Mouse (Mus musculus) mature B cell (primary cell): ENCODE data around the gene Pde4c.

Experiments used
- in situ Hi-C: fragments of 300-500 bp; cut with MboI; formaldehyde crosslinking; loops from 2 replicates; pipeline ENCODE4 v1.14.3; 2019

Pde4c gene

DNA sequence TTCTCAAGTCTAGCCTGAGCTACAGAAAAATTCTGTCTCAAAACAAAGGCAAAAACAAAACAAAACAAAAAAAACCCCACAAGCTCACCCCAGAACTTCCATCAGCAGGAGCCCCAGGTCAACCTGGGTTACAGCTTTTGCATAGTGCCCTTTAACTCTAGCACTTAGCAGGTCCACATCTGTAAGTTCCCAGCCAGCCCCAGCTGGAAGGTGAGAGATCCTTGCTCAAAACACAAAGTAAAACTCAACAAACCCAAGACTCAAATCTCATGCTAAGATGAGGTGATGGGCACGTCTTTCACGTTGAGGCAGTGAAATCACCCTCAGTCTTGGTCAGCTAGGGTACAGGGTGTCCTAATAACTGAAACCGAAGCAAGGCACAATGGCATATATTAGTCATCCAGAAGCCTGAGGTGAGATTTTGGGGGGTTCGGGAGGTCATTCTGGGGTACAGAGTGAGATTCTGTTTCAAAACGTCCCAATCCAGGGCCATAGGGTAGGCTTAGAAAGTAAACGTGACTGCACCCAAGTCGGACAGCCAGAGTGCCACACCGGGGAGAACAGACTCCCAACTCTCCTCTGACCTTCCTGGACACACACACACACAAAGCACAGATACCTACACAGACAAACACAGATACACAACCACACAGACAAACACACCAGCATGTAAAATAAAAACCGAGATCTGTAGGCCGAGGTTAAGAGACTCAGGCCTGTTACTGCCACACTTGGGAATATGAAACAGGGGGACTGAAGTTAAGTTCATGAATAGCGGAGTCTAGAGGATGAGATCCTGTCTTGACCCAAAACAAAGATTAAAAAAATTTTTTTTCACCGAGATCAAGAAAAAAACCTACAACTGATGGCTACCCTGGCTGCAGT, 25.9 kb upstream of the Pde4c start:
- in situ Hi-C loops: no loop called here

- in situ Hi-C loops: no loop called here
These were observed 25.0 kb upstream of the Pde4c start, which contains the start of gene Jund for GRCm38 (mm10) chr8:70698310-70699109. TSS of gene Jund (plus strand) at chr8:70698949.

DNA sequence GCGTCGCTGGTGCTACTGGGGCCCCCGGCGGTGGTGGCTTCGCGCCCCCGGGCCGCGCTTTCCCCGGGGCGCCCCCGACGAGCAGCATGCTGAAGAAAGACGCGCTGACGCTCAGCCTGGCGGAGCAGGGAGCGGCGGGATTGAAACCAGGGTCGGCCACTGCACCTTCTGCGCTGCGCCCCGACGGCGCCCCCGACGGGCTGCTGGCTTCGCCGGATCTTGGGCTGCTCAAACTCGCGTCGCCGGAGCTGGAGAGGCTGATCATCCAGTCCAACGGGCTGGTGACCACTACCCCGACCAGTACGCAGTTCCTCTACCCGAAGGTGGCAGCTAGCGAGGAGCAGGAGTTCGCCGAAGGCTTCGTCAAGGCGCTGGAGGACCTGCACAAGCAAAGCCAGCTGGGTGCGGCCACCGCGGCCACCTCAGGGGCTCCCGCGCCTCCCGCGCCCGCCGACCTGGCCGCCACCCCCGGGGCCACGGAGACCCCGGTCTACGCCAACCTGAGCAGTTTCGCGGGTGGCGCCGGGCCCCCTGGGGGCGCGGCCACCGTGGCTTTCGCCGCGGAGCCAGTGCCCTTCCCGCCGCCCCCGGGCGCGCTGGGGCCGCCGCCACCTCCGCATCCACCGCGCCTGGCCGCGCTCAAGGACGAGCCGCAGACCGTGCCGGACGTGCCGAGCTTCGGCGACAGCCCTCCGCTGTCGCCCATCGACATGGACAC, 24.2 kb upstream of the Pde4c start:
- in situ Hi-C loops: no loop called here

DNA sequence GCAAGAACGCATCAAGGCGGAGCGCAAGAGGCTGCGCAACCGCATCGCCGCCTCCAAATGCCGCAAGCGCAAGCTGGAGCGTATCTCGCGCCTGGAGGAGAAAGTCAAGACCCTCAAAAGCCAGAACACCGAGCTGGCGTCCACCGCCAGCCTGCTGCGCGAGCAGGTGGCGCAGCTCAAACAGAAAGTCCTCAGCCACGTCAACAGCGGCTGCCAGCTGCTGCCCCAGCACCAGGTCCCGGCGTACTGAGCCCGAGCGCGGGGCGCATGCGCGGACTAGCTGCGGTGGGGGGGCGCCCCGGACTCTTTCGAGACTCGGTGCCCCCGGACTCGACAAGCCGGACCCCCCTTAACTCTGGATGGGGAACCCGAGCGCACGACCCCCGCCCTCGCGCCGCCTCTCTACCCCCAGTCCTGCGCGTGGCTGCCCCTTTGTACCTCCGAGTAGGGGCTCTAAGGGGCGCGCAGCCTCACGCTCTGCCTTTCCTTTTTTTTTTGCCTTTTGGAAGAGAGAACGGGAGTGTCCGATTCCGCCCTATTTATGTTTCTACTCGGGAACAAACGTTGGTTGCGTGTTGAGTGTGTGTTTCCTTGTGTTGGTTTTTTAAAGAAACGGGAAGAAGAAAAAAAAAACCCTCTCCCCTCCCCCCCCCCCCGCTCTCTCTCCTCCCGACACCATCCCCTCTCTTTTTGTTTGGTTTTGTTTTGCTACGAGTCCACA, 23.5 kb upstream of the Pde4c start:
- in situ Hi-C loops: no loop called here

GRCm38 (mm10) chr8:70700555-70700922, 23.0 kb upstream of the Pde4c start:
- in situ Hi-C loops: no loop called here

- in situ Hi-C loops: no loop called here
These were observed 22.2 kb upstream of the Pde4c start for GRCm38 (mm10) chr8:70701048-70701981.

DNA sequence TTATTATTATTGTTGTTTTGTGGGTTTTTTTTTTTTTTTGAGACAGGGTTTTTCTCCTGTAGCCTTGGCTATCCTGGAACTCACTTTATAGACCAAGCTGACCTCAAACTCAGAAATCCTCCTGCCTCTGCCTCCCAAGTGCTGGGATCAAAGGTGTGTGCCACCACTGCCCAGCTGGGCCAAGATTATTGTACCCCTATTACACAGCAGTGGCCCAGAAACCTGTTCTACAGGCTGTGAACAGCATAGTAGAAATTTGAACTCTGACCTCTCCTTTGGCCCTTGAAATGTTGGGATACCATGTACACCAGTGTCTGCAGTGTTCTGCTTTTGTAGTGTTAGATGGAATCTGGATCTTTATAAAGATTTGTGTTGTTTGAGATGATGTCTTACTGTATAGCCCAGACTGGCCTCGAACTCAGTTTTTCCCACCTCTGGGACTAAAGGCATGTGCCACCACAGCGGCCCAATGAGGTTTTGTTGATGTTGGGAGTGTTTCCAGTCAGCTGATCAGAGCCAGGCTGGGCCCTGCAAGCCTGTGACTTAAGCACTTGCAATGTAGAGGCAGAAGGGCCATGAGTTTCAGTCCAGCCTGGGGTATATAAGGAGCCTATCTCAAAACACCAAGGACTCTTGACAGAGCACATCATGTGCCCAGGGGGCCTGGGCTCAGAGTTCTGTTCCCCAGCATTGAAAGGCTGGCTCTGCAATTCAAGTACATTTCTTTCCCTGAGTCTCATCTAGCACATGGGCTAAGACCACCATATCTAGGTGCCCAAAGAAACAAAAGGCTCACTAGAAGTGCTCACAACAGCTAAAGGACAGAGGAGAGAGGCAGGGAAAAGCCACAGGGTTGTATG, 21.3 kb upstream of the Pde4c start:
- in situ Hi-C loops: no loop called here

DNA sequence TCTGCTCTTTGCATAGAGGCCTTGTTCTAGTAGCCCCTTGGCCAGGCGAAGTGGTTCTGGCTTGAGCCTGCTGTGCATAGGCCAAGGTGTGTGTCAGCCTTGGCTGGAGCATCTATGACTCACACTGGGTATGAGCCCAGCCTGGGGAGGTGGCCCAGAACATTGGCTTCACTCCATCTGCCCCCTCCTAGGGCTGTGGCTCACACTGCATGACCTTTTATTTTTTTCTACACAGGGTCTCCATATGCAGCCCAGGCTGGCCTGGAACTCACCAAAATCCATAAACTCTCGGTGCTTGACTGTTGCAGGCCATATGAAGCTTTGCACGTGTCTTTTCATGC, 20.7 kb upstream of the Pde4c start:
- in situ Hi-C loops: no loop called here

- in situ Hi-C loops: no loop called here
These were observed 20.2 kb upstream of the Pde4c start, which contains the start of gene Iqcn for GRCm38 (mm10) chr8:70703287-70703686. TSS of gene Iqcn (plus strand) at chr8:70703457.

DNA sequence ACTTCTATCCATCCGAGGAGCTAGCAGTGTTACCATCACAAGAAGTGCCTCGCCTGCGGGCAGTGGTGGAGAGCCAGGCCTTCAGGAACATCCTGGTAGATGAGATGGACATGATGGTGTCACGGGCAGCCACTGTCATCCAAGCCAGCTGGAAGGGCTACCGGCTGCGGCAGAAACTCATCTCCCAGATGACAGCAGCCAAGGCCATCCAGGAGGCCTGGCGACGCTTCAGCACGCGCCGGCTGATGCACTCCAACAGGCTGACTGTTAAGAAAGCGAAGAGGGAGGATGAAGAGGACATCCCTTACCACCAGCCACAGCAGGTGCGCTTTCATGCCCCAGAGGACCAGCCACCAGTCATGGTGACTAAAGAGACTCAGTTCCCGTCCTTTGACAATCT, 15.2 kb upstream of the Pde4c start:
- in situ Hi-C loops: loop anchor here (5.0 kb wide), 1 partner anchor 36 kb away; the partner anchor contains the start of gene Lsm4

GRCm38 (mm10) chr8:70709794-70710193, 13.7 kb upstream of the Pde4c start:
- in situ Hi-C loops: loop anchor here (5.0 to 10.0 kb wide), 2 partner anchors 37 to 135 kb away; partner anchors contain the start of gene Lsm4

DNA sequence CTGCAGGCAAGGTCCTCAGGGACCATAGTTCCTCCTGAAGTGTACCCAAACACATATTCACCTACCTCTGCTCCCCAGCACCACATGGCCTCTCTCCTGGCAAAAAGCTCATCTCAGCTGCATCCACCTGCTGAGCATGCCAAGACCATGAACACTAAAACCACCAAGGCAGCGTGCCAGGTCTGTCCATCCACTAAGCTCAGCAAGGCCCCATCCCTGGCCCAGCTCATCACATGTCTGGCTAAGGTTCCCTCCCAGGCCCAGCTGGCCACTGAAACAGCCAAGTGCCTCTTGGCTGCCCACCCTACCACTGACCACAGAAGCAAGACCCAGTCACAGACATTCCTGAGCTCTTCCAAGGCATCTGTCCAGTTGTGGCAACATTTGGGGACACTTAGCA, 13.2 kb upstream of the Pde4c start:
- in situ Hi-C loops: loop anchor here (10.0 kb wide), 1 partner anchor 135 kb away; no protein-coding TSS in a partner anchor

GRCm38 (mm10) chr8:70711041-70711440, 12.5 kb upstream of the Pde4c start:
- in situ Hi-C loops: loop anchor here (10.0 kb wide), 1 partner anchor 134 kb away; no protein-coding TSS in a partner anchor

GRCm38 (mm10) chr8:70713991-70714390, 9.5 kb upstream of the Pde4c start:
- in situ Hi-C loops: loop anchor here (10.0 kb wide), 1 partner anchor 131 kb away; no protein-coding TSS in a partner anchor

- in situ Hi-C loops: loop anchor here (5.0 to 10.0 kb wide), 2 partner anchors 37 to 130 kb away; partner anchors contain the start of gene Rab3a
These were observed 8.4 kb upstream of the Pde4c start for GRCm38 (mm10) chr8:70715086-70715485.

- in situ Hi-C loops: loop anchor here (5.0 to 10.0 kb wide), 2 partner anchors 36 to 128 kb away; partner anchors contain the start of gene Rab3a
These were observed 6.8 kb upstream of the Pde4c start for GRCm38 (mm10) chr8:70716521-70717400.

DNA sequence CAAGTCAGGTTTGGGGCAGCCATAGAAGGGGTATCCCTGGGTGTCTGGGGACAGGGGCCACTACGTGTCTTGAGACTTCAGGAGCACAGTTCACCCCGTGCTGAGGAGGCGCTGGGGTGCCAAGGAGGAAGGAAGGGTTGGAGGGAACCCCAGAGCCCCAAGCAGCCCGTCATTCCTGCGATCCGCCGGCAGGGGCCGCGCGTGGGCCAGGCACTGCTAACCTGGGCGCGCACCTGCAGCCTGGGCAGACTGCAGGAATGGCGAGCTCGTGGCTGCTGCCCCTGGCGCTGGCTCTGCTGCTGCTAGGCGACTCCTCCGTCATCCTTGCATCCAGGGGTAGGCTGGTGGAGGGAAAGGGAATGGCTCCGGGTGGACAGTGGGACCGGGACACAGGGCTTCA, 5.2 kb upstream of the Pde4c start, which contains the start of gene Gm3336:
Gene Gm3336, plus strand, starts transcription at position 247 of the 400 bp plus-strand sequence.
- in situ Hi-C loops: loop anchor here (5.0 to 10.0 kb wide), 2 partner anchors 34 to 127 kb away; partner anchors contain the start of gene Rab3a
